Mouse (Mus musculus) kidney, postnatal 0 days (tissue): ENCODE data around the gene Gpr87. TPM values are rescaled to one million over a fixed set of nuclear protein-coding genes. Genes with fewer than 3 reads are reported as not detected.

Experiments
- ATAC-seq: fragments of 200-750 bp; cut with Nextera tagmentation; replicated peaks from 2 replicates; pipeline ENCODE4 v1.8.0; 2017; ENCODE audit warnings: low read depth, moderate number of reproducible peaks, moderate TSS enrichment, moderate library complexity; ENCODE audit not compliant: low FRiP score
- DNase-seq: peaks from one replicate; pipeline ENCODE4 v3.0.0-alpha.2; 2016; ENCODE audit warnings: low spot score
- H3K27ac ChIP-seq: fragments of 300-500 bp; sonication (generic); 2 replicates; pipeline ENCODE4 v1.5.1; 2014; ENCODE audit warnings: mild to moderate bottlenecking
- H3K27me3 ChIP-seq: fragments of 300-500 bp; sonication (generic); 2 replicates; pipeline ENCODE4 v1.6.1; 2014; ENCODE audit warnings: low read length, mixed read lengths; ENCODE audit not compliant: insufficient read depth
- H3K36me3 ChIP-seq: fragments of 300-500 bp; sonication (generic); 2 replicates; pipeline ENCODE4 v1.6.1; 2014; ENCODE audit warnings: low read length, mixed read lengths; ENCODE audit not compliant: insufficient read depth
- H3K4me1 ChIP-seq: fragments of 300-500 bp; sonication (generic); replicated peaks from 2 replicates; pipeline ENCODE4 v1.6.1; 2014; ENCODE audit warnings: antibody characterized with exemption, low read length, mixed read lengths; ENCODE audit not compliant: insufficient read depth
- H3K4me2 ChIP-seq: fragments of 300-500 bp; sonication (generic); 2 replicates; pipeline ENCODE4 v1.6.1; 2014; ENCODE audit warnings: mild to moderate bottlenecking, low read length, moderate library complexity, mixed read lengths
- H3K4me3 ChIP-seq: fragments of 300-500 bp; sonication (generic); replicated peaks from 2 replicates; pipeline ENCODE4 v1.5.1; 2014; ENCODE audit warnings: low read depth, low read length
- H3K9ac ChIP-seq: fragments of 300-500 bp; sonication (generic); 2 replicates; pipeline ENCODE4 v1.6.1; 2014; ENCODE audit warnings: low read depth, low read length
- H3K9me3 ChIP-seq: fragments of 300-500 bp; sonication (generic); replicated peaks from 2 replicates; pipeline ENCODE4 v1.6.1; 2016; ENCODE audit warnings: low read length, inconsistent platforms, mixed read lengths
- CTCF ChIP-seq: IDR thresholded peaks from 2 replicates; pipeline ENCODE4 v1.5.1; 2016; ENCODE audit warnings: antibody characterized with exemption, low read depth, mild to moderate bottlenecking, moderate library complexity
- WGBS: fragments of 180-500 bp; shearing (Covaris S2); extraction: QIAGEN DNeasy Blood & Tissue Kit; methylation state at CpG from one replicate; pipeline ENCODE4 v1.1.7; 2014; 5-methylcytosine and 5-hydroxymethylcytosine counted together
- polyA plus RNA-seq: library from polyadenylated mRNA; unstranded; fragments of >200 nt; fragmentation: Nextera tagmentation; extraction: Ambion mirVana; gene quantifications from 2 replicates; pipeline ENCODE4 v1.2.1, GENCODE M21; 2015

Gpr87 gene
- polyA plus RNA-seq, 1 experiment from 2014 or later, result 0.53 TPM

- 77% methylated on average over 5 of the region's 5 CpGs for WGBS
- Histone ChIP-seq H3K27me3 (no peaks in the 10 kb centered on the region), H3K27ac (no peak overlapping the region), H3K4me2 (no peak overlapping the region), H3K4me3 (no peak overlapping the region), H3K4me1 (no peaks in the 10 kb centered on the region; the same call in 1 of the 2 replicates), H3K36me3 (no peaks in the 10 kb centered on the region), H3K9ac (no peak overlapping the region), H3K9me3 (no peaks in the 10 kb centered on the region)
- ATAC-seq, result no peak
- no peak for DNase-seq
- no peak for TF ChIP-seq CTCF
Measured at GRCm38 (mm10) chr3:59135911-59136653, 58.8 kb downstream of the Gpr87 start.

- 76% methylated on average over 5 of the region's 5 CpGs for WGBS
- Histone ChIP-seq H3K36me3 (no peaks in the 10 kb centered on the region), H3K27me3 (no peaks in the 10 kb centered on the region), H3K9ac (no peak overlapping the region), H3K27ac (no peak overlapping the region), H3K4me1 (no peaks in the 10 kb centered on the region; the same call in 1 of the 2 replicates), H3K9me3 (no peaks in the 10 kb centered on the region), H3K4me2 (no peak overlapping the region), H3K4me3 (no peak overlapping the region)
- TF ChIP-seq CTCF, result no peak
- DNase-seq (no peak), ATAC-seq (no peak)
Measured at GRCm38 (mm10) chr3:59133189-59133588, 61.7 kb downstream of the Gpr87 start.

GRCm38 (mm10) chr3:59131966-59132365 is 62.9 kb downstream of the Gpr87 start:
- Histone ChIP-seq H3K9me3 (no peaks in the 10 kb centered on the region), H3K27me3 (no peaks in the 10 kb centered on the region), H3K4me1 (no peaks in the 10 kb centered on the region; the same call in 1 of the 2 replicates), H3K9ac (no peak overlapping the region), H3K36me3 (no peaks in the 10 kb centered on the region), H3K27ac (no peak overlapping the region), H3K4me2 (no peak overlapping the region), H3K4me3 (no peak overlapping the region)
- TF ChIP-seq CTCF, result no peak
- no peak for DNase-seq
- WGBS, result 87% methylated on average over 4 of the region's 4 CpGs
- no peak for ATAC-seq

- peak; percentile 24 for DNase-seq
- H3K4me2 ChIP-seq, result no peak overlapping the region
- no peaks in the 10 kb centered on the region for H3K9me3 ChIP-seq
- H3K36me3 ChIP-seq, result no peaks in the 10 kb centered on the region
- no peak for ATAC-seq
- no peak overlapping the region; the same call in 1 of the 2 replicates for H3K27ac ChIP-seq
- H3K9ac ChIP-seq, result no peak overlapping the region
- WGBS, result 63% methylated on average over 4 of the region's 4 CpGs
- H3K27me3 ChIP-seq, result no peaks in the 10 kb centered on the region
- no peaks in the 10 kb centered on the region; the same call in 1 of the 2 replicates for H3K4me1 ChIP-seq
- H3K4me3 ChIP-seq, result no peak overlapping the region
- TF ChIP-seq CTCF, result no peak
Measured at GRCm38 (mm10) chr3:59131081-59131480, 63.8 kb downstream of the Gpr87 start.

- Histone ChIP-seq H3K27me3 (no peaks in the 10 kb centered on the region), H3K9ac (no peak overlapping the region), H3K27ac (no peak overlapping the region), H3K9me3 (no peaks in the 10 kb centered on the region), H3K36me3 (no peaks in the 10 kb centered on the region), H3K4me2 (no peak overlapping the region), H3K4me1 (no peaks in the 10 kb centered on the region; the same call in 1 of the 2 replicates), H3K4me3 (no peak overlapping the region)
- ATAC-seq (no peak; the same call in 1 of the 2 replicates), DNase-seq (peak; percentile 44)
- WGBS, result 34% methylated on average over 8 of the region's 8 CpGs
- no peak for TF ChIP-seq CTCF
Measured at GRCm38 (mm10) chr3:59130431-59130830, 64.5 kb downstream of the Gpr87 start.

- Histone ChIP-seq H3K36me3 (no peaks in the 10 kb centered on the region), H3K4me2 (no peak overlapping the region), H3K9ac (no peak overlapping the region), H3K27me3 (no peaks in the 10 kb centered on the region), H3K9me3 (no peaks in the 10 kb centered on the region), H3K4me1 (no peaks in the 10 kb centered on the region; the same call in 1 of the 2 replicates), H3K4me3 (no peak overlapping the region), H3K27ac (no peak overlapping the region)
- no peak for TF ChIP-seq CTCF
- ATAC-seq (no peak), DNase-seq (no peak)
- 82% methylated on average over 3 of the region's 3 CpGs for WGBS
Measured at GRCm38 (mm10) chr3:59129547-59129946, 65.4 kb downstream of the Gpr87 start.

Other genes with a start within 250 kb of the Gpr87 start
- gene Med12l, start 189.3 kb downstream of the Gpr87 start, polyA plus RNA-seq, result 0.82 and 0.98 TPM in 2 replicates
- gene Gpr171, start 93.3 kb downstream of the Gpr87 start, polyA plus RNA-seq, result 0.20 and 0.27 TPM in 2 replicates
- 8.8 and 8.9 TPM in 2 replicates for gene P2ry14, start 41.5 kb downstream of the Gpr87 start, polyA plus RNA-seq
- 0.86 and 0.88 TPM in 2 replicates for gene P2ry13, start 15.8 kb upstream of the Gpr87 start, polyA plus RNA-seq
- 1.2 and 1.6 TPM in 2 replicates for gene P2ry12, start 67.8 kb upstream of the Gpr87 start, polyA plus RNA-seq
- 2.3 and 2.5 TPM in 2 replicates for gene Igsf10, start 149.3 kb upstream of the Gpr87 start, polyA plus RNA-seq